Mouse (Mus musculus) G1E (cell line): ENCODE data around the gene 1700030K09Rik.

Experiments
- CTCF ChIP-seq: IDR thresholded peaks from 2 replicates; pipeline ENCODE4 v1.5.1; 2012; ENCODE audit warnings: low read depth, low read length, inconsistent platforms, mixed read lengths
- GATA2 ChIP-seq: IDR thresholded peaks from 2 replicates; pipeline ENCODE4 v1.6.1; 2012; ENCODE audit warnings: low read depth, low read length, inconsistent platforms, borderline replicate concordance
- TAL1 ChIP-seq: conservative IDR thresholded peaks from 2 replicates; pipeline ENCODE4 v1.6.1; 2012; ENCODE audit warnings: low read depth, low read length, inconsistent platforms, mixed read lengths

DNA sequence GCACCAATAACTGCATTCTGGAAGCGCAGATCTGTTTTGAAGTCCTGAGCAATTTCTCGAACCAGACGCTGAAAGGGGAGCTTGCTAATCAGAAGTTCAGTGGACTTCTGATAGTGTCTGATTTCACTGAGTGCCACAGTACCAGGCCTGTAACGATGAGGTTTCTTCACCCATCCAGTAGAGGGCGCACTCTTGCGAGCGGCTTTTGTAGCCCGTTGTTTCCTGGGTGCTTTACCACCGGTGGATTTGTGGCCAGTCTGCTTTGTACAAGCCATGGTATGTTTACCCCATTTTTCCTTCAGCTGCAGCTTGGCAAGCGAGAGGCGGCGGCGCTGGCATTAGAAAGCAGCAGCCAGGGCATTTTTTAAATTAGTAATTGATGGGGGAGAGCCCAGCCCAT, 14.0 kb upstream of the 1700030K09Rik start:
- TF ChIP-seq GATA2 (no peak), CTCF (peak; percentile 28; the same call in 1 of the 2 replicates), TAL1 (no peak)
